Mouse (Mus musculus): Measurements from ENCODE around the gene Zfhx3. TPM values are rescaled to one million over a fixed set of nuclear protein-coding genes. Genes with fewer than 3 reads are reported as not detected.

The Zfhx3 gene
- polyA plus RNA-seq, 1 experiment: 17.1 TPM

DNA sequence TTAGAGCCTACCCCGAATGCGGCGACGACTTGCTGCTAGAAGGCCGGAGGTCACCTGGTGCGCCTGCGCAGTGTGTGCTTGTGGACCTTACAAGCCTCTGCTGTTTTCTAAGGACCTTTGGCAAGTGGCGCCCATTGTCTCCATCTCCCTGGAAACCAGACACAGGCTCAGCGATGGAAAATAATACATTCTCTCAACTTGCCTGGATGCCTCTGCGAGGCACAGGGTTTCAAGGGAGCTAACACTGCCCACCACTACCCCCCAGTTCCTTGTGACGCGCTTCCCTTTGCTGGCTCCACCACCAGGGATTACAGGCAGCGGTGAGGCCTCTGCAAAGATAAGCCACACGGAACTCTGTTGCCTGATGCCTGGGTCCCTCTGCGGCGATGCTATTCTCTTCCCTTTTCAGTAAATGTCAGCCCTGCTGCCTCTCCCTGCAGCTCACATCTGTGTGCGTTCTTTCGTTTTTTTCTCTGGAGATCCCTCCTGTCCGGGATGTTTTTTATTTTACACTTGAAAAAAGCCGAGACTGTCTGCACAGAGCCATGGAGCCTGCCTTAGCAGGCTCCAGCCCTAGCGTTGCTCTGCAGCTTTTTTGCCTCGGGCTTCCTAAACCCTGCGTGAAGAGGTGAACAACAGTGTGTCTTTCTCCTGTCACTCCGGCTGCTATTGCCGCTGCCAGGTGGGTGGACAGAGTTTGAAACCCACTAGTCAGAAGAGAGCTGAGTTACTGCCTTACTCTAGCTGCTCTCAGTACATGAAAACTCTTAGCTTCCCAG, 464.5 kb downstream of the Zfhx3 start:
- TF ChIP-seq CTCF (IDR thresholded peaks at IDR 0.05; ENCODE audit: low read depth, low read length) (no peak), POLR2A (IDR thresholded peaks at IDR 0.05; ENCODE audit: borderline replicate concordance, low read depth, low read length) (no peak)
- no peaks in the 10 kb centered on the region for H3K4me1 ChIP-seq (ENCODE audit: control insufficient read depth, insufficient read depth, low read length)
- H3K27ac ChIP-seq (ENCODE audit: insufficient read depth, low read depth, low read length): no peak overlapping the region
- H3K4me3 ChIP-seq (ENCODE audit: insufficient read depth, low read length): no peak overlapping the region

DNA sequence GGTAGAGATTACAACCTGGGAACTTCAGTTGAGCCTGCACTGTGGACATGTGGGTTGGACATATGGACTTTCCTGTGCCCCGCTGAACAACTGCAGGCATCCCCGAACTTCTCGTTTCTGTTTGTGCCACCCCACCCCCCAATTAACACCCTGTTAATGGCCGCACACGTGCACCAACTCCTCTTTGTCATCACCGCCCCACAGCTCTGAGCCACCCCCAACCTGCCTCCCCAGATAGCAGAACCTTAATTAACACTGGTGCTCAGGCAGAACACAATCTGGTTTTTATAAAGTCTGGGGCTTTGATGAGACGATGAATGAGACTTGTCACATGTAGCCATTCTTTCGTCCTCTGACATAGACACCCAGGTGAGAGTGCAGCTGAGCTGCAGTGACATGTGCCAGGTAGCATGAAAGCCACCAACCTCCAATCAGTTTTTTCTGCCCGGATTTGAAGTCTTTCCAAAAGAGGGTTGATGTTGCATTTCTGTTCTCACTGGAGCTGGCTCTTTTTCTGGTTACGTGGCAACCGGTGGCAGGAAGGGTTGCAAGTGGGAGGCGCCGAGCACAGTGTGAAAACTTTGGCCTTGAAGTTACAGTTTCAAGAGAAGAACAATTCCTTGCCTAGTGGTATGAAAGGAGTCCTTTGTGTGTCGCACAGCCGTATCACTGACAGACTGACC, 476.9 kb downstream of the Zfhx3 start:
- no peak for TF ChIP-seq POLR2A (IDR thresholded peaks at IDR 0.05; ENCODE audit: borderline replicate concordance, low read depth, low read length)
- TF ChIP-seq CTCF (IDR thresholded peaks at IDR 0.05; ENCODE audit: low read depth, low read length): no peak
- no peak overlapping the region for H3K27ac ChIP-seq (ENCODE audit: insufficient read depth, low read depth, low read length)
- no peak overlapping the region for H3K4me3 ChIP-seq (ENCODE audit: insufficient read depth, low read length)
- no peaks in the 10 kb centered on the region for H3K4me1 ChIP-seq (ENCODE audit: control insufficient read depth, insufficient read depth, low read length)

DNA sequence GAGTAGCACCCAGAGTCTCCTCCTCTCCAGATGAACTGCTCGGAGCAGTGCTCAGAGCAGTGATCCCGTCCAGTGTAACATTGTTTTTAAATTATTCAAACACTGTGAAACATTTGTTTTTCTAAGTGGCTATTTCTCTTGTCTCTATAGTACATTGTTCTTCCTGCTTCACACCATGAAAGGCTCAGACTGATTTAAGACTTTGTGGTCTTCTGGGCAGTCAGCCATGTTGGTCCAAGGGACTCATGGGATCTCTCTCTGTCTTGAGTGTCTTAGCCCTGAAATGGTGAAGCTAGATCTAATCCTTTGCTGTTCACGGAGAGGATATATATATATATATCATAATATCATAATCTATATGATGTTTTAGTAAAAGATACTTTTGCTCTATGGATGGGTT, 480.1 kb downstream of the Zfhx3 start:
- Histone ChIP-seq H3K4me1 (ENCODE audit: control insufficient read depth, insufficient read depth, low read length) (no peaks in the 10 kb centered on the region), H3K27ac (ENCODE audit: insufficient read depth, low read depth, low read length) (no peak overlapping the region), H3K4me3 (ENCODE audit: insufficient read depth, low read length) (no peak overlapping the region)
- no peak for TF ChIP-seq CTCF (IDR thresholded peaks at IDR 0.05; ENCODE audit: low read depth, low read length)
- TF ChIP-seq POLR2A (IDR thresholded peaks at IDR 0.05; ENCODE audit: borderline replicate concordance, low read depth, low read length): no peak

DNA sequence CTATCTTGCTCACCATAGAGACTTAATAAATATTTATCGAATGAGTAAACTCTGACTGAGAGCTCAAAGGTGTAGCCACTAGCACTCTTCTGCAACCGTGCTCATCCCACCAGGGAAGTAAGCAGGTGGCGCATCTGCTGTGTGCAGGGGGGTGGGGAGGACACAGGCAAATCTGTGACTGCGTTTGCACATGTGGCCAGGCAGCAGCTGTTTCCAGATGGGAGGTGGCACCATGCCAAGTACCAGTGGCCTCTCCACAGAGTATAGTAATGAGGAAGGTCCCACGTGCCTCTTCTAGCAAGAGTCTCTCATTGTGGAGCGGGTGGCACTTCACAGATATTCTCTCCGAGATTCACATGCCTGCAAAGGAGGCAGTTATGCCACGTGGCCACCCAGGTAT, 481.9 kb downstream of the Zfhx3 start:
- H3K27ac ChIP-seq (ENCODE audit: insufficient read depth, low read depth, low read length): no peak overlapping the region
- no peak overlapping the region for H3K4me3 ChIP-seq (ENCODE audit: insufficient read depth, low read length)
- TF ChIP-seq POLR2A (IDR thresholded peaks at IDR 0.05; ENCODE audit: borderline replicate concordance, low read depth, low read length) (no peak), CTCF (IDR thresholded peaks at IDR 0.05; ENCODE audit: low read depth, low read length) (no peak)
- no peaks in the 10 kb centered on the region for H3K4me1 ChIP-seq (ENCODE audit: control insufficient read depth, insufficient read depth, low read length)

DNA sequence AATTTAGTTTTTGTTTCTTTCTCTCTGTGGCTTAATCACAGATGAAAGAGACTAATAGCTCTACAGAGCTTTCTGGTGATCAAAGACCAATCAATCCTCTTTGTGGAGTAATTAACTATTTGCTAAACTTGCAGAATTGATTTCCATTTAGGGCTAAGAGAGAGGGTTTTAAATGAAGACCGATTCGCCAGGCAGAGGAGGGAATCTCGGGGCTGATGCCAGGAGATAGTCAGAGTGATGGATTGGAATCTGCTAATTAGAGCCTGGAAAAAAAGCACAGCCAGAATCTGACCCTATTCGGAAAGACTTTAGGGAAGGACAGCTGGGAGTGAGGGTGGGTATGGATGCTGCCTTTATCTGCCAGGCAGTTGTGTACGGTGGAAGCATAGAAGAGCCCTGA, 490.9 kb downstream of the Zfhx3 start:
- Histone ChIP-seq H3K27ac (ENCODE audit: insufficient read depth, low read depth, low read length) (no peak overlapping the region), H3K4me1 (ENCODE audit: control insufficient read depth, insufficient read depth, low read length) (no peaks in the 10 kb centered on the region), H3K4me3 (ENCODE audit: insufficient read depth, low read length) (no peak overlapping the region)
- no peak for TF ChIP-seq POLR2A (IDR thresholded peaks at IDR 0.05; ENCODE audit: borderline replicate concordance, low read depth, low read length)
- no peak for TF ChIP-seq CTCF (IDR thresholded peaks at IDR 0.05; ENCODE audit: low read depth, low read length)

DNA sequence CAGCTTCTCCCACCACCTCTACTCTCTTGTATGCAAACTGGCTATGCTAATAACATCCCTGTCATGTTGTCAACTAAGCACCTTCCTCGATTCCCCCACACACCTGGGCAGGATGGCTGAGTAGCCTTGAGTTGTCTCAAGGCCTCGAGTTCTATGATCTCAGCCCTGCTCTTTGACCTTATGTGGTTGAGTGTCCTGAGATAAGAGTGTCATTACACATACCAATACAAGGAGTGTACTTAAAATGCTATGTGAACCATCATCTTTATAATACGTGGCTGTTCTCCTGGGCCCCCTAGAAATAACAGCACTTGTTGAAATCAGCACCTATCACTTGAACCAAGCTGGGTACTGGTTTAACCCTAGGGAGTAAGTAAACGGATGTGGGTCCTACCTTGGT, 492.1 kb downstream of the Zfhx3 start:
- TF ChIP-seq CTCF (IDR thresholded peaks at IDR 0.05; ENCODE audit: low read depth, low read length) (no peak), POLR2A (IDR thresholded peaks at IDR 0.05; ENCODE audit: borderline replicate concordance, low read depth, low read length) (no peak)
- H3K27ac ChIP-seq (ENCODE audit: insufficient read depth, low read depth, low read length): no peak overlapping the region
- no peaks in the 10 kb centered on the region for H3K4me1 ChIP-seq (ENCODE audit: control insufficient read depth, insufficient read depth, low read length)
- H3K4me3 ChIP-seq (ENCODE audit: insufficient read depth, low read length): no peak overlapping the region

DNA sequence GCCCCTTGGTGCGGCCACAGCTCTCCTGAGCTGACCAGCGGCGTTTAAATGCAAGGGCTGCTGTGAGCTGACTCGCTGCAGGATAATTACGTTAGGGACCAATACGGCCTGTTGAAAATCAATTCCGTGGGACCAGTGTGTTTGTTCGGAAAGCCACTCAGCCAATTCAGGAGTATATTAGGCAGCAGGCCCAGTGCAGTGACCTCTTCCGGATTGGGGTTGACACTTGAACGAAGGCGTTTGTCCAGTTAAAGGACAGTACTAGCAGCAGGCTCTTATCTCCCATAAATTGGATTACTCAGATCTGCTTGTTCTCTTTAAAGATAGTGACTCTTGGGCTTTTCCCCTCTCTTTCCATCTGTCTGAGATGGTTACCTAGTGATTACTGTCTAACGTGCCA, 493.9 kb downstream of the Zfhx3 start:
- TF ChIP-seq POLR2A (IDR thresholded peaks at IDR 0.05; ENCODE audit: borderline replicate concordance, low read depth, low read length): no peak
- no peak for TF ChIP-seq CTCF (IDR thresholded peaks at IDR 0.05; ENCODE audit: low read depth, low read length)
- no peak overlapping the region for H3K27ac ChIP-seq (ENCODE audit: insufficient read depth, low read depth, low read length)
- H3K4me1 ChIP-seq (ENCODE audit: control insufficient read depth, insufficient read depth, low read length): no peaks in the 10 kb centered on the region
- no peak overlapping the region for H3K4me3 ChIP-seq (ENCODE audit: insufficient read depth, low read length)

DNA sequence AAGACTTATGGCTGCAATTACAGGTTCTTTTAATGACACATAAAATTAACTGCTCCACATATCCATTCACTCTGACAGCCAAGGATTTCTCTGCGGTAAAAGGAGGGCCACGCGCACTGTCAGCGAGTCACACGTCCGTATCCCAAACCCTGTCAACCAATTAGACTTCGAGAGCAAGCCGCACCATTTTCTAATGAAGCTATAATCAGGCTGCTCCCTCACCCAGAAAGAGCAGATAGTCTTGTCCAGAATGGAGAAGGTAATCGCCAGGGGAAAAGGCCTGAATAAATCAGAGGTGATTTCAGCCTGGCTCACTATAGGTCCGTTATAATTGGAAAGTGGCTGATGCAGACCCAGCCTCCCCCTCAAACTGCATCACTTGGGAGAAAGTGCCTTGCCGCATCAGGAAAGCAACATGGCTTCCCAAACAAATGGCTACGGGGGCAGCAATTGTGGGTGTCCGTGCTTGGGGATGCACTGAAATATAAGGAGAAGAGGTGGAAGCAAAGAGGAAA, 494.9 kb downstream of the Zfhx3 start:
- no peak overlapping the region for H3K4me3 ChIP-seq (ENCODE audit: insufficient read depth, low read length)
- TF ChIP-seq CTCF (IDR thresholded peaks at IDR 0.05; ENCODE audit: low read depth, low read length): no peak
- TF ChIP-seq POLR2A (IDR thresholded peaks at IDR 0.05; ENCODE audit: borderline replicate concordance, low read depth, low read length): no peak
- H3K27ac ChIP-seq (ENCODE audit: insufficient read depth, low read depth, low read length): no peak overlapping the region
- H3K4me1 ChIP-seq (ENCODE audit: control insufficient read depth, insufficient read depth, low read length): no peaks in the 10 kb centered on the region

DNA sequence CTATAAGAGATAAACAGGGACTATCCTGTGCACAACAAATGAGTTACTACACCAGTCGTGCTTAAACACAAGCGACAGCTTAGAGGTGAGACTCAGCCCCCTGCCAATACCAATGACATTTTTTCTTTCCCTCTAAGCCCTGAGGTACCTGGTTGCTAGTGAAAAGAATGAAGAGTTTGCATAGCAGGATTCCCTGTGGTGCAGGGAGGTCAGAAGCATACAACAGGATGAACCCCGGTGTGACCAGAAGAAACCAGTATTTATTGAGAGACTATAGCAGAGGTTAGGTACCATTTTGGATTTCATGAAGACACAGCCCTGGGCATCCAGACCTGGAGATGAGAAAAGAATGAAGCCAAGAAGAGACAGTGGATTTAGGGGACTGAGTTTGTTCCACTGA, 498.0 kb downstream of the Zfhx3 start:
- Histone ChIP-seq H3K27ac (ENCODE audit: insufficient read depth, low read depth, low read length) (no peak overlapping the region), H3K4me3 (ENCODE audit: insufficient read depth, low read length) (no peak overlapping the region), H3K4me1 (ENCODE audit: control insufficient read depth, insufficient read depth, low read length) (no peaks in the 10 kb centered on the region)
- no peak for TF ChIP-seq POLR2A (IDR thresholded peaks at IDR 0.05; ENCODE audit: borderline replicate concordance, low read depth, low read length)
- no peak for TF ChIP-seq CTCF (IDR thresholded peaks at IDR 0.05; ENCODE audit: low read depth, low read length)

DNA sequence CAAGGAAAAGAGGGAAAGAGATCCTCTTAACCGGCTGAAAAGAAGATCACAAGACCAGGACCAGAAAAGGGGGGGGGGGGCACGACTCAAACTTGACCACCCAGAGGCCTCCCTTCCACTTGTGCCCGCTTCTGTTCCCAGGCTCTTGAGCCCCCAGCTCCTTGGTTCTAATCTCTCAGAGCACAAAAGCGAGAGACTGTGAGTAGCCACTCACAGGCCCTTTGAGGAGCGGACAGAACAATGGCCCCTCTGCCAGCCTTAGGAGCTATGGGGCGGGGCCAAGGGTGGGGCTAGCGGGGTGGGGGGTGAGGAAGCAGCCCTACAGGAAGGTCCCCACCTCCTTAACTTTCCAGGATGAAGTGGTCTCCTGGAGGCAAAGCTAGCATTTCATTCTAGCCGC, 508.4 kb downstream of the Zfhx3 start:
- Histone ChIP-seq H3K4me1 (ENCODE audit: control insufficient read depth, insufficient read depth, low read length) (no peaks in the 10 kb centered on the region), H3K4me3 (ENCODE audit: insufficient read depth, low read length) (no peak overlapping the region)
- TF ChIP-seq CTCF (IDR thresholded peaks at IDR 0.05; ENCODE audit: low read depth, low read length) (no peak), POLR2A (IDR thresholded peaks at IDR 0.05; ENCODE audit: borderline replicate concordance, low read depth, low read length) (no peak)

More for the DNA sequence above, 508.4 kb downstream of the Zfhx3 start:
- H3K27ac ChIP-seq (ENCODE audit: insufficient read depth, low read depth, low read length): no peak overlapping the region
